Mouse (Mus musculus): ENCODE measurements around the gene Dennd4a. TPM values are rescaled to one million over a fixed set of nuclear protein-coding genes. Genes with fewer than 3 reads are reported as not detected.

The Dennd4a gene
- polyA plus RNA-seq, 1 experiment from 2014 or later = 6.1 TPM

Other genes starting within 250 kb of the Dennd4a start
- 498 and 551 TPM in 2 replicates for gene Rab11a, start 73.6 kb upstream of the Dennd4a start, polyA plus RNA-seq (2014; fragmentation: Nextera tagmentation; extraction: Ambion mirVana)
- not detected in 2 replicates for gene Slc24a1, start 140.3 kb downstream of the Dennd4a start, polyA plus RNA-seq (2014; fragmentation: Nextera tagmentation; extraction: Ambion mirVana)
- 41.4 and 71.6 TPM in 2 replicates for gene Ints14, start 149.6 kb downstream of the Dennd4a start, polyA plus RNA-seq (2014; fragmentation: Nextera tagmentation; extraction: Ambion mirVana)
- 45.6 and 85.6 TPM in 2 replicates for gene Hacd3, start 210.4 kb downstream of the Dennd4a start, polyA plus RNA-seq (2014; fragmentation: Nextera tagmentation; extraction: Ambion mirVana)
- gene Dpp8, start 221.1 kb downstream of the Dennd4a start, polyA plus RNA-seq (2014; fragmentation: Nextera tagmentation; extraction: Ambion mirVana) = 20.7 and 29.9 TPM in 2 replicates

Data from kidney, embryonic 14.5 days (tissue).